Mouse (Mus musculus): ENCODE measurements around the gene Sh3kbp1.

DNA sequence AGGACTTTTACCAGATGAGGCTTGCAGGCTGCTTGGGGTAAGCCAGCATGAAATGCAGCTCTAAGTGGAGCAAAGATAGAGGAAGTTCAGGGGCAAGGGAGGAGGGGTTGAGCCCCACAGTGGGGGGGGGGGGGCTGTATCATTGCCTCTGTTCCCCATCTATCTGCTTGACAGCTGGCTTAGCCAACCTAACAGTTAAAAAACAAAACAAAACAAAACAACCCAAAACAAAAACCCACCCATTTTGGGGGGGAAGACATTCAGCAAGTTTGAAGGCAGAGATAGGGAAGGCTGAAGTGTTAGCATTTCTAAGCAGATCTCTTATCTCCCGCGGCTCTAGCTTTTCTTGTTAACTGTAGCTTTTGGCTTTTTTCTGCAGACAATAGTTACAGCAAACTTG lies 49.2 kb downstream of the Sh3kbp1 start:
- TF ChIP-seq EP300 (IDR thresholded peaks at IDR 0.05; ENCODE audit: low read depth) (no peak), CTCF (IDR thresholded peaks at IDR 0.05; ENCODE audit: low read depth) (no peak)

Data from heart, postnatal 0 days (tissue).